Mouse (Mus musculus): ENCODE results near the gene Fkrp.

GRCm38 (mm10) chr7:16845072-16845819 is 28.7 kb upstream of the Fkrp start:
- no peak for TF ChIP-seq CTCF (IDR thresholded peaks at IDR 0.05; ENCODE audit: low read depth)
- no peak for TF ChIP-seq EP300 (optimal IDR thresholded peaks at IDR 0.05)

Measured in stomach, postnatal 0 days (tissue).